Mouse (Mus musculus): ENCODE results near the gene Fhit. TPM values are rescaled to one million over a fixed set of nuclear protein-coding genes. Genes with fewer than 3 reads are reported as not detected.

The Fhit gene
- polyA plus RNA-seq, 1 experiment from 2014 or later: 13.3 TPM

GRCm38 (mm10) chr14:9684362-9684761 lies 1477.5 kb downstream of the Fhit start:
- DNase-seq (ENCODE audit: low spot score) (no peak), ATAC-seq (replicated peaks; ENCODE audit: low FRiP score, low read depth) (no peak)
- Histone ChIP-seq H3K9ac (ENCODE audit: low read depth, low read length) (no peak overlapping the region), H3K4me1 (replicated peaks; ENCODE audit: insufficient read depth, low read length) (no peaks in the 10 kb centered on the region), H3K4me2 (ENCODE audit: low read length) (no peak overlapping the region), H3K36me3 (ENCODE audit: insufficient read depth, low read length) (no peaks in the 10 kb centered on the region), H3K27ac (no peak overlapping the region), H3K27me3 (ENCODE audit: insufficient read depth, low read length) (no peaks in the 10 kb centered on the region), H3K4me3 (replicated peaks; ENCODE audit: low read depth, low read length) (no peak overlapping the region), H3K9me3 (replicated peaks; ENCODE audit: low read length) (no peaks in the 10 kb centered on the region)
- no peak for TF ChIP-seq CTCF (IDR thresholded peaks at IDR 0.05; ENCODE audit: low read depth)
- WGBS: 88% methylated on average over 1 of the region's 1 CpGs

DNA sequence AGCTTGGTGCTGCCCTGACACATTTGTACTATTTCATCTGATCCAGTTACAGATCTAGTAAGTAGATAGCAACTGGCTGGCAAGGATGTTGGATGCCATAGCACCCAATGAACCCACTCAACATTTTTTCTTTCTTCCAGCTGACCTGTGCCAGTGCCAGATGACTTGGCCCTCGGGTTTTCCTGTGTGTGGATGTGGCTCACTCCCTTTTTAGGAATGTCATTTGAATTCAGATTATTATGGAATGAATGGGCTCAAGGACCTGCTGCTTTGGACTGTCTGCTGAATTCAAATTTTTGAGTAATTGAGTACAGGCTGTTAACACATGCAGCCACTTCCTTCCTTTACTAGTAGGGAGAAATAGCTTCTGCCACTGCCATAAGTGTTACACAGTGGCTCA lies 1489.1 kb downstream of the Fhit start:
- H3K9me3 ChIP-seq (replicated peaks; ENCODE audit: low read length): no peaks in the 10 kb centered on the region
- ATAC-seq (replicated peaks; ENCODE audit: low FRiP score, low read depth): no peak
- no peak for TF ChIP-seq CTCF (IDR thresholded peaks at IDR 0.05; ENCODE audit: low read depth)
- H3K4me2 ChIP-seq (ENCODE audit: low read length): no peak overlapping the region
- H3K4me3 ChIP-seq (replicated peaks; ENCODE audit: low read depth, low read length): no peak overlapping the region
- DNase-seq (ENCODE audit: low spot score): no peak
- H3K36me3 ChIP-seq (ENCODE audit: insufficient read depth, low read length): no peaks in the 10 kb centered on the region
- no peak overlapping the region for H3K27ac ChIP-seq
- H3K9ac ChIP-seq (ENCODE audit: low read depth, low read length): no peak overlapping the region
- 44% methylated on average over 1 of the region's 1 CpGs for WGBS
- no peaks in the 10 kb centered on the region for H3K27me3 ChIP-seq (ENCODE audit: insufficient read depth, low read length)
- no peaks in the 10 kb centered on the region for H3K4me1 ChIP-seq (replicated peaks; ENCODE audit: insufficient read depth, low read length)

GRCm38 (mm10) chr14:9671776-9672175 lies 1490.1 kb downstream of the Fhit start:
- Histone ChIP-seq H3K4me2 (ENCODE audit: low read length) (no peak overlapping the region), H3K4me3 (replicated peaks; ENCODE audit: low read depth, low read length) (no peak overlapping the region), H3K4me1 (replicated peaks; ENCODE audit: insufficient read depth, low read length) (no peaks in the 10 kb centered on the region), H3K27me3 (ENCODE audit: insufficient read depth, low read length) (no peaks in the 10 kb centered on the region), H3K9ac (ENCODE audit: low read depth, low read length) (no peak overlapping the region), H3K27ac (no peak overlapping the region), H3K9me3 (replicated peaks; ENCODE audit: low read length) (no peaks in the 10 kb centered on the region), H3K36me3 (ENCODE audit: insufficient read depth, low read length) (no peaks in the 10 kb centered on the region)
- 68% methylated on average over 3 of the region's 3 CpGs for WGBS
- DNase-seq (ENCODE audit: low spot score) (no peak), ATAC-seq (replicated peaks; ENCODE audit: low FRiP score, low read depth) (no peak)
- no peak for TF ChIP-seq CTCF (IDR thresholded peaks at IDR 0.05; ENCODE audit: low read depth)

DNA sequence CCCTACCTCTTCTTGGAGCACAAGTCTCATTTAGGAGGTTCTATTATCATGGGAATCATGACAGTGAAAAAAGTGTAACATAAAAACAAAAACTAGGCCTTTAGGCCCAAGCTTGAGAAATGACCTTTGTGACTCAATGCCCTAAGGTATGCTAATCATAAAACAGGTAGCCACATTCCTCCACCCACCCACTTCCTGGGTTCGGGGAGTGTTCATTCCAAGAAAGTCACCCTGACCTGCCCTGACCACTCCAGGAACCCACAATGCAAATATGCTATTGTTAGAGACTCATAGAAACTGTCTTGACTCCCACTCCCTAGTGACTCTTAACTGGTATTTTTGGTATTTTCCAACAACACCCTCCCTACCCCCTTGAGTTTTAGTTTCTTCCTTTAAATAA lies 1492.1 kb downstream of the Fhit start:
- ATAC-seq (replicated peaks; ENCODE audit: low FRiP score, low read depth) (no peak), DNase-seq (ENCODE audit: low spot score) (no peak)
- Histone ChIP-seq H3K4me3 (replicated peaks; ENCODE audit: low read depth, low read length) (no peak overlapping the region), H3K9ac (ENCODE audit: low read depth, low read length) (no peak overlapping the region), H3K36me3 (ENCODE audit: insufficient read depth, low read length) (no peaks in the 10 kb centered on the region), H3K9me3 (replicated peaks; ENCODE audit: low read length) (no peaks in the 10 kb centered on the region), H3K4me2 (ENCODE audit: low read length) (no peak overlapping the region), H3K27ac (no peak overlapping the region), H3K4me1 (replicated peaks; ENCODE audit: insufficient read depth, low read length) (no peaks in the 10 kb centered on the region), H3K27me3 (ENCODE audit: insufficient read depth, low read length) (no peaks in the 10 kb centered on the region)
- TF ChIP-seq CTCF (IDR thresholded peaks at IDR 0.05; ENCODE audit: low read depth): no peak
- whole genome bisulfite sequencing: 70% methylated on average over 1 of the region's 1 CpGs

GRCm38 (mm10) chr14:9658445-9658844 lies 1503.4 kb downstream of the Fhit start:
- Histone ChIP-seq H3K9me3 (replicated peaks; ENCODE audit: low read length) (no peaks in the 10 kb centered on the region), H3K27me3 (ENCODE audit: insufficient read depth, low read length) (no peaks in the 10 kb centered on the region), H3K36me3 (ENCODE audit: insufficient read depth, low read length) (no peaks in the 10 kb centered on the region), H3K9ac (ENCODE audit: low read depth, low read length) (no peak overlapping the region), H3K4me2 (ENCODE audit: low read length) (no peak overlapping the region), H3K4me3 (replicated peaks; ENCODE audit: low read depth, low read length) (no peak overlapping the region), H3K27ac (no peak overlapping the region), H3K4me1 (replicated peaks; ENCODE audit: insufficient read depth, low read length) (no peaks in the 10 kb centered on the region)
- WGBS: 38% methylated on average over 1 of the region's 1 CpGs
- ATAC-seq (replicated peaks; ENCODE audit: low FRiP score, low read depth) (no peak), DNase-seq (ENCODE audit: low spot score) (no peak)
- no peak for TF ChIP-seq CTCF (IDR thresholded peaks at IDR 0.05; ENCODE audit: low read depth)

DNA sequence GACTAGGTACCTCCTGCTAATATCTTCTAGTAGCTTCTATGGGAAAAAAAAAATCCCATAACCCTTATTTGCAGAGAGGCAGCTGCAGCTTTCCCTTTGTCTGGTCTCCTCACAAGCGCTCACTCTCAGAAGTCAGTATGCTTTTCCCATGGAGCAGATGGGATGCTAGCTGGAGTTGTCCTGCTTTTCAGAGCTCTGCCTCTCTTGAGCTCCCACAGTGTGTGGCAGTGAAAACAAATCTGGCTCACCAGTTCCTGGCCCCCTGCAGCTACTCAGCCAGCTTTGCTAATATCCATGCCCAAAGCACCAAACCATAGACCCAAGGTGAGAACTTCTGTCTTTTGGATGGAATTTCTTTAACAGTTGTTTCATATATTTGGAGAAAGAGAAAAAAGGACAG lies 1510.4 kb downstream of the Fhit start:
- TF ChIP-seq CTCF (IDR thresholded peaks at IDR 0.05; ENCODE audit: low read depth): no peak
- H3K4me1 ChIP-seq (replicated peaks; ENCODE audit: insufficient read depth, low read length): no peaks in the 10 kb centered on the region
- ATAC-seq (replicated peaks; ENCODE audit: low FRiP score, low read depth) (no peak), DNase-seq (ENCODE audit: low spot score) (no peak)
- no peaks in the 10 kb centered on the region for H3K9me3 ChIP-seq (replicated peaks; ENCODE audit: low read length)
- H3K9ac ChIP-seq (ENCODE audit: low read depth, low read length): no peak overlapping the region
- H3K36me3 ChIP-seq (ENCODE audit: insufficient read depth, low read length): no peaks in the 10 kb centered on the region
- H3K4me3 ChIP-seq (replicated peaks; ENCODE audit: low read depth, low read length): no peak overlapping the region
- WGBS: 92% methylated on average over 1 of the region's 1 CpGs
- no peak overlapping the region for H3K27ac ChIP-seq
- no peak overlapping the region for H3K4me2 ChIP-seq (ENCODE audit: low read length)
- no peaks in the 10 kb centered on the region for H3K27me3 ChIP-seq (ENCODE audit: insufficient read depth, low read length)

- WGBS: 87% methylated on average over 1 of the region's 1 CpGs
- DNase-seq (ENCODE audit: low spot score): no peak
- no peaks in the 10 kb centered on the region for H3K27me3 ChIP-seq (ENCODE audit: insufficient read depth, low read length)
- H3K27ac ChIP-seq: no peak overlapping the region
- no peak overlapping the region for H3K4me3 ChIP-seq (replicated peaks; ENCODE audit: low read depth, low read length)
- no peak for TF ChIP-seq CTCF (IDR thresholded peaks at IDR 0.05; ENCODE audit: low read depth)
- H3K9ac ChIP-seq (ENCODE audit: low read depth, low read length): no peak overlapping the region
- ATAC-seq (replicated peaks; ENCODE audit: low FRiP score, low read depth): no peak
- H3K9me3 ChIP-seq (replicated peaks; ENCODE audit: low read length): no peaks in the 10 kb centered on the region
- no peaks in the 10 kb centered on the region for H3K4me1 ChIP-seq (replicated peaks; ENCODE audit: insufficient read depth, low read length)
- H3K36me3 ChIP-seq (ENCODE audit: insufficient read depth, low read length): no peaks in the 10 kb centered on the region
- H3K4me2 ChIP-seq (ENCODE audit: low read length): no peak overlapping the region
These were observed 1513.4 kb downstream of the Fhit start for GRCm38 (mm10) chr14:9648416-9648815.
